Mouse (Mus musculus) hematopoietic stem cell, adult 5-6 weeks (primary cell): ENCODE measurements at regions not wholly inside any gene's neighbourhood (a gene's known extent, or its start where the extent isn't known, plus 50 kb on each side); places are given as distances from the start of the nearest gene placed in this dataset.

ENCODE experiments used
- ATAC-seq, 2 experiments: fragments of 125-278 bp in 1 of 2; replicated peaks in 1 of 2; 2 replicates each; pipeline ENCODE4 v1.8.0; 2016 to 2017; ENCODE audit warnings: inconsistent platforms in 2 of 2, mild to moderate bottlenecking in 2 of 2, moderate number of reproducible peaks in 2 of 2, low read depth in 1 of 2, moderate TSS enrichment in 1 of 2; ENCODE audit not compliant: low FRiP score in 2 of 2, poor library complexity in 2 of 2, severe bottlenecking in 2 of 2, insufficient read depth in 1 of 2, low TSS enrichment in 1 of 2

- ATAC-seq, result no peak
Observed at GRCm38 (mm10) chr3:35688111-35688510, 65.8 kb upstream of the Atp11b start.

- peak; percentile 76 to 84 for ATAC-seq
Observed at GRCm38 (mm10) chr3:35688781-35689180, 65.1 kb upstream of the Atp11b start.

- peak; percentile 91 to 94 for ATAC-seq
Observed at GRCm38 (mm10) chr3:35693039-35693438, 60.9 kb upstream of the Atp11b start.

GRCm38 (mm10) chr3:35693551-35693950 lies 60.4 kb upstream of the Atp11b start:
- no peak for ATAC-seq

DNA sequence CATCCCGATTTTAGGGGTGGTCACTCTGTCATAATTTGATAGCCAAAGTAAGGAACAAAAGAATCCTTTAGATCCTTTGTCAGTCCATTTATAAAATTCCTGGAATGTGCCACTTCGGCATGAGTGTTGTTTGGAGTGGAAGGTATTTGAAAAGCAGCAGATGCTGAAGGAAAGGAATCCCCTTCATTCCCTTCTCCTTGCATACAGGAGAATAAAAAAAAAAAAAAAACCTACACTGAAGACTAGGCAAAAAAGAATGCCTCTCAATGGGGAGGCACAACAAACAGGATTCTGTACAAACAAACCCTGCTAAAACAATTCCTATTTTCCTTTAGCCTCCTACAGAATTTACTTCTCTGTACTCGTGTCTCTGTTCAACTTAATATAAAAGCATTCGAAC lies 59.7 kb upstream of the Atp11b start:
- no peak for ATAC-seq

DNA sequence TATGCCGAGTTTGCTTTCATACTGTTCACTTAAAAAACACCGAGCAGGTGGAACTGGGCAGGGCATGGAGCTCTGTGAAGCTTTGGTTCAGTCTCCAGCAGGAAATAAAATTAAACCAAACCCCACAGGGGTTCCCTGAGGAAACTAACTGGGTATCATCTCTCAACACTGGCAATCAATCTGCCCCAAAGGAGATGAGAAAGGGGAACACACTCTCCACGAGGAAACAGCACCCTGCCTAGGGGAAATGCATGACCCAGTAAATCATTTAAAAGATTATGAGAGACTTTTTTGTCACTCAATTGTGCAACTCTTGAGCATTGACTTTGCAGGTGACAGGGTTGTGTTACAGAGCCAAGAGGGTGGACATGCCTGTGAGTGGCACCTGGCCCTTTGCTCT lies 58.0 kb upstream of the Atp11b start:
- peak; percentile 37 to 57 for ATAC-seq

GRCm38 (mm10) chr3:35699266-35699665 lies 54.6 kb upstream of the Atp11b start:
- ATAC-seq, result no peak; a peak in 1 of 4 replicates

GRCm38 (mm10) chr3:35699979-35700378 lies 53.9 kb upstream of the Atp11b start:
- ATAC-seq, result no peak

GRCm38 (mm10) chr3:35703528-35704327 lies 50.2 kb upstream of the Atp11b start:
- no peak for ATAC-seq
